In genomic region chr6:86736830-86737229, GRCm38 (mm10) we compare ENCODE assay signal across 18 mouse cellular contexts. TPM values are rescaled to one million over a fixed set of nuclear protein-coding genes. Genes with fewer than 3 reads are reported as not detected.
DNase-seq lines count a peak whose midpoint lies in the region; ATAC-seq lines count a peak whose summit lies in the region.
"Had no signal": no experiment of that assay in that cellular context is flagged by ENCODE, and none has a peak within 500 bp of the region (broad histone marks: within the 10 kb centered on the region; RNA-seq: fewer than 3 reads in every experiment).

No protein-coding gene starts in this region.

- no peaks in the 10 kb centered on the region for H3K27me3 ChIP-seq in heart, embryonic 10.5 days (ENCODE audit: insufficient read depth, poor library complexity, severe bottlenecking)
- H3K27me3 ChIP-seq: embryonic facial prominence, embryonic 13.5 days; forebrain, embryonic 12.5 days; heart, embryonic 15.5 days had no signal

- H3K27ac ChIP-seq in heart, embryonic 10.5 days = no peak overlapping the region
- H3K27ac ChIP-seq: embryonic facial prominence, embryonic 13.5 days; forebrain, embryonic 12.5 days; heart, embryonic 15.5 days; hindbrain, embryonic 10.5 days; hindbrain, embryonic 14.5 days had no signal

- intact Hi-C loops in heart, postnatal 10 days (cut with DNase I) = no loop called here

- no peak overlapping the region for H3K4me3 ChIP-seq in heart, embryonic 10.5 days
- H3K4me3 ChIP-seq: embryonic facial prominence, embryonic 13.5 days; forebrain, embryonic 12.5 days; heart, embryonic 15.5 days; hindbrain, embryonic 10.5 days had no signal

- no peaks in the 10 kb centered on the region for H3K9me3 ChIP-seq in heart, embryonic 10.5 days
- H3K9me3 ChIP-seq: embryonic facial prominence, embryonic 13.5 days; forebrain, embryonic 12.5 days; heart, embryonic 15.5 days; hindbrain, embryonic 10.5 days had no signal

- 33% methylated on average over 6 of the region's 6 CpGs for WGBS in heart, embryonic 10.5 days

- ATAC-seq in monocyte, adult 5-6 weeks (replicated peaks; ENCODE audit: insufficient number of reproducible peaks, low FRiP score, low TSS enrichment, poor library complexity, severe bottlenecking) = no peak
- ATAC-seq: forebrain, embryonic 16.5 days; intestine, embryonic 16.5 days had no signal

- DNase-seq in heart, embryonic 10.5 days (ENCODE audit: low spot score) = peak; percentile 5
- no peak for DNase-seq in heart, postnatal 10 days
- peak; percentile 16 for DNase-seq in adrenal gland, postnatal 10 days
- peak; percentile 37 to 49 for DNase-seq in adrenal gland, postnatal 36 days
- DNase-seq in gastrocnemius, adult 8-10 months (ENCODE audit: low spot score in 2 of 2) = no peak
- DNase-seq: cerebellum, adult 11-12 months; cerebellum, adult 9-10 months; cerebellum, postnatal 25 days; gastrocnemius, postnatal 25 days; kidney, adult 2 months had no signal

- 0 out of 2 replicates have a peak, but pooled peaks cover 2% of the 10 kb centered on the region for H3K36me3 ChIP-seq in heart, embryonic 10.5 days
- H3K36me3 ChIP-seq: forebrain, embryonic 12.5 days; heart, embryonic 15.5 days; hindbrain, embryonic 10.5 days had no signal

- peaks cover 18% of the 10 kb centered on the region for H3K4me1 ChIP-seq in heart, embryonic 10.5 days

RNA-seq across cellular contexts. Expression of gene Gmcl1, which starts 3.6 kb away (rescaled TPM):
- polyA plus RNA-seq in heart, embryonic 10.5 days (2016; fragmentation: Nextera tagmentation; extraction: Ambion mirVana) = 19.1 and 26.3 TPM in 2 replicates
- 1 to 10 TPM; 7.8 to 8.8 TPM for total RNA-seq in heart, postnatal 10 days (2021)
- 10 to 100 TPM; 12.2 to 15.9 TPM for total RNA-seq in adrenal gland, postnatal 10 days (2021)
- 10 to 100 TPM; 14.6 to 24.3 TPM for total RNA-seq in adrenal gland, postnatal 36 days (2021)
- total RNA-seq in monocyte, adult 5-6 weeks (2017) = 17.5 to 27.5 TPM (median 18.8 TPM) in 3 replicates
- total RNA-seq in gastrocnemius, adult 8-10 months (2022) = 1 to 10 TPM; 2.1 to 2.6 (median 2.4) TPM

RNA-seq across cellular contexts. Expression of gene Snrnp27, which starts 52.5 kb away (rescaled TPM):
- polyA plus RNA-seq in heart, embryonic 10.5 days (2016; fragmentation: Nextera tagmentation; extraction: Ambion mirVana) = 94.8 and 112 TPM in 2 replicates
- 10 to 100 TPM; 45.9 to 47.1 TPM for total RNA-seq in heart, postnatal 10 days (2021)
- total RNA-seq in adrenal gland, postnatal 10 days (2021) = 10 to 100 TPM; 59.0 to 63.9 TPM
- total RNA-seq in adrenal gland, postnatal 36 days (2021) = 10 to 100 TPM; 58.9 to 65.4 TPM
- 67.2 to 70.2 TPM (median 68.0 TPM) in 3 replicates for total RNA-seq in monocyte, adult 5-6 weeks (2017)
- total RNA-seq in gastrocnemius, adult 8-10 months (2022) = 10 to 100 TPM; 58.0 to 74.4 (median 64.0) TPM

RNA-seq across cellular contexts. Expression of gene Anxa4, which starts 56.6 kb away (rescaled TPM):
- polyA plus RNA-seq in heart, embryonic 10.5 days (2016; fragmentation: Nextera tagmentation; extraction: Ambion mirVana) = 9.9 and 16.7 TPM in 2 replicates
- 10 to 100 TPM; 38.5 to 39.6 TPM for total RNA-seq in heart, postnatal 10 days (2021)
- total RNA-seq in adrenal gland, postnatal 10 days (2021) = 10 to 100 TPM; 56.1 to 61.2 TPM
- 10 to 100 TPM; 62.8 to 72.5 TPM for total RNA-seq in adrenal gland, postnatal 36 days (2021)
- total RNA-seq in monocyte, adult 5-6 weeks (2017) = 28.8 to 34.7 TPM (median 33.1 TPM) in 3 replicates
- 10 to 100 TPM; 14.2 to 26.6 (median 21.2) TPM for total RNA-seq in gastrocnemius, adult 8-10 months (2022)

Comparison
In these comparisons a context has a peak if more than half of its experiments do, and no peak if none do; other contexts are left out.
1. DNase-seq: peak in heart, embryonic 10.5 days (single experiment), adrenal gland, postnatal 10 days (single experiment) and adrenal gland, postnatal 36 days (2 of 2); none in heart, postnatal 10 days (0 of 2) and gastrocnemius, adult 8-10 months (0 of 2).